30 mouse cellular contexts compared by ENCODE assay signal in genomic region chr6:5966806-5967445, GRCm38 (mm10).
DNase-seq lines count a peak whose midpoint lies in the region; ATAC-seq and TF ChIP-seq lines count a peak whose summit lies in the region.
"Had no signal": no experiment of that assay in that cellular context is flagged by ENCODE, and none has a peak within 500 bp of the region (broad histone marks: within the 10 kb centered on the region; RNA-seq: fewer than 3 reads in every experiment).

No protein-coding gene starts in this region.

- intact Hi-C loops in heart, adult 2 months (cut with DNase I) = no loop called here

- no peaks in the 10 kb centered on the region; the same call in 1 of the 2 replicates for H3K27me3 ChIP-seq in heart, adult 2 months (ENCODE audit: control insufficient read depth, insufficient read depth, low read length)
- H3K27me3 ChIP-seq in limb, embryonic 15.5 days = no peaks in the 10 kb centered on the region
- H3K27me3 ChIP-seq in hindbrain, embryonic 12.5 days = no peaks in the 10 kb centered on the region
- H3K27me3 ChIP-seq: embryonic facial prominence, embryonic 12.5 days; forebrain, embryonic 12.5 days; heart, embryonic 13.5 days; hindbrain, embryonic 15.5 days; liver, embryonic 12.5 days; midbrain, embryonic 15.5 days had no signal

- no peak overlapping the region for H3K4me3 ChIP-seq in heart, adult 2 months
- no peak overlapping the region for H3K4me3 ChIP-seq in limb, embryonic 15.5 days
- no peak overlapping the region for H3K4me3 ChIP-seq in hindbrain, embryonic 12.5 days
- H3K4me3 ChIP-seq: embryonic facial prominence, embryonic 12.5 days; erythroblast, embryonic 14.5 days; forebrain, embryonic 12.5 days; heart, embryonic 13.5 days; hindbrain, embryonic 15.5 days; liver, embryonic 12.5 days; midbrain, embryonic 10.5 days; midbrain, embryonic 15.5 days had no signal

- 81% methylated on average over 8 of the region's 8 CpGs for WGBS in heart, adult 2 months
- 54% methylated on average over 8 of the region's 8 CpGs for WGBS in limb, embryonic 15.5 days
- WGBS in hindbrain, embryonic 12.5 days = 80% methylated on average over 8 of the region's 8 CpGs

- no peak for ATAC-seq in limb, embryonic 15.5 days (ENCODE audit: insufficient number of reproducible peaks, low FRiP score, low TSS enrichment, low read depth)
- no peak for ATAC-seq in hindbrain, embryonic 12.5 days (ENCODE audit: low FRiP score)
- ATAC-seq: CD4-positive, CD25-positive, alpha-beta regulatory T cell, adult 4 months; inflammation-experienced regulatory T-cells, adult 6 months; liver, embryonic 12.5 days; liver, postnatal 0 days; midbrain, embryonic 15.5 days had no signal

- TF ChIP-seq EP300 in heart, adult 2 months (IDR thresholded peaks at IDR 0.05; ENCODE audit: insufficient read depth, low read depth, low read length) = no peak

- no peaks in the 10 kb centered on the region for H3K4me1 ChIP-seq in heart, adult 2 months (ENCODE audit: control insufficient read depth, insufficient read depth, low read length)
- H3K4me1 ChIP-seq in limb, embryonic 15.5 days = peaks cover 11% of the 10 kb centered on the region; the same call in 1 of the 2 replicates
- 0 out of 2 replicates have a peak, but pooled peaks cover 2% of the 10 kb centered on the region for H3K4me1 ChIP-seq in hindbrain, embryonic 12.5 days
- H3K4me1 ChIP-seq: forebrain, embryonic 12.5 days; hindbrain, embryonic 15.5 days; liver, embryonic 12.5 days; midbrain, embryonic 10.5 days; midbrain, embryonic 15.5 days had no signal

- H3K79me2 ChIP-seq in heart, adult 2 months (replicated peaks; ENCODE audit: control insufficient read depth, insufficient read depth, low read length) = no peaks in the 10 kb centered on the region

- no peaks in the 10 kb centered on the region for H3K9me3 ChIP-seq in limb, embryonic 15.5 days
- no peaks in the 10 kb centered on the region for H3K9me3 ChIP-seq in hindbrain, embryonic 12.5 days (replicated peaks)
- H3K9me3 ChIP-seq: embryonic facial prominence, embryonic 12.5 days; forebrain, embryonic 12.5 days; heart, embryonic 13.5 days; hindbrain, embryonic 15.5 days; liver, embryonic 12.5 days; midbrain, embryonic 10.5 days; midbrain, embryonic 15.5 days had no signal

- no peak for TF ChIP-seq POLR2A in heart, adult 2 months (IDR thresholded peaks at IDR 0.05; ENCODE audit: insufficient read depth, low read depth, low read length)

- H3K27ac ChIP-seq in heart, adult 2 months = no peak overlapping the region
- H3K27ac ChIP-seq in limb, embryonic 15.5 days = peak overlapping the region; percentile 39
- no peak overlapping the region for H3K27ac ChIP-seq in hindbrain, embryonic 12.5 days
- H3K27ac ChIP-seq: embryonic facial prominence, embryonic 12.5 days; forebrain, embryonic 12.5 days; heart, embryonic 13.5 days; hindbrain, embryonic 15.5 days; liver, embryonic 12.5 days; midbrain, embryonic 10.5 days; midbrain, embryonic 15.5 days; stomach, postnatal 0 days had no signal

- no peak for TF ChIP-seq CTCF in heart, adult 2 months (IDR thresholded peaks at IDR 0.05)

- no peak overlapping the region for H3K9ac ChIP-seq in heart, adult 2 months (ENCODE audit: low read depth, low read length)
- H3K9ac ChIP-seq in limb, embryonic 15.5 days = no peak overlapping the region
- H3K9ac ChIP-seq in hindbrain, embryonic 12.5 days = no peak overlapping the region
- H3K9ac ChIP-seq: embryonic facial prominence, embryonic 12.5 days; forebrain, embryonic 12.5 days; heart, embryonic 13.5 days; hindbrain, embryonic 15.5 days; liver, embryonic 12.5 days; liver, postnatal 0 days; midbrain, embryonic 15.5 days had no signal

- DNase-seq in heart, adult 11 months = peak; percentile 88
- no peak for DNase-seq in heart, adult 2 months
- peak; percentile 23 for DNase-seq in lung, postnatal 10 days
- no peak for DNase-seq in lung, postnatal 14 days
- DNase-seq in fat pad, adult 2 months (ENCODE audit: extremely low read depth, low read depth, low spot score) = peak; percentile 69
- DNase-seq: adrenal gland, adult 2 months; adrenal gland, postnatal 36 days; cerebellum, postnatal 25 days; gastrocnemius, postnatal 14 days; heart, postnatal 10 days; kidney, adult 11 months; kidney, postnatal 14 days; left cerebral cortex, postnatal 4 days; liver, postnatal 0 days; right cerebral cortex, postnatal 4 days; thymus, adult 2 months; thymus, postnatal 36 days had no signal

- no peak overlapping the region for H3K4me2 ChIP-seq in limb, embryonic 15.5 days
- H3K4me2 ChIP-seq in hindbrain, embryonic 12.5 days (replicated peaks) = no peak overlapping the region
- H3K4me2 ChIP-seq: embryonic facial prominence, embryonic 12.5 days; forebrain, embryonic 12.5 days; heart, embryonic 13.5 days; hindbrain, embryonic 15.5 days; liver, embryonic 12.5 days; midbrain, embryonic 15.5 days had no signal

- no peaks in the 10 kb centered on the region for H3K36me3 ChIP-seq in heart, adult 2 months (ENCODE audit: control insufficient read depth, insufficient read depth, low read length)
- no peaks in the 10 kb centered on the region for H3K36me3 ChIP-seq in limb, embryonic 15.5 days
- no peaks in the 10 kb centered on the region for H3K36me3 ChIP-seq in hindbrain, embryonic 12.5 days
- H3K36me3 ChIP-seq: embryonic facial prominence, embryonic 12.5 days; forebrain, embryonic 12.5 days; heart, embryonic 13.5 days; hindbrain, embryonic 15.5 days; liver, embryonic 12.5 days; midbrain, embryonic 10.5 days; midbrain, embryonic 15.5 days had no signal

Comparison
In these comparisons a context has a peak if more than half of its experiments do, and no peak if none do; other contexts are left out.
1. DNase-seq: peak in heart, adult 11 months (single experiment), lung, postnatal 10 days (single experiment) and fat pad, adult 2 months (single experiment); none in heart, adult 2 months (0 of 2) and lung, postnatal 14 days (single experiment).